Mouse (Mus musculus): ENCODE results near the gene Ube2l3. TPM values are rescaled to one million over a fixed set of nuclear protein-coding genes. Genes with fewer than 3 reads are reported as not detected.

Gene Ube2l3
- polyA plus RNA-seq, 1 experiment from 2014 or later: 278 TPM

GRCm38 (mm10) chr16:17121569-17121968 lies 80.9 kb downstream of the Ube2l3 start:
- no peaks in the 10 kb centered on the region for H3K36me3 ChIP-seq (replicated peaks; ENCODE audit: control insufficient read depth, insufficient read depth)
- H3K4me2 ChIP-seq (replicated peaks): peak overlapping the region; percentile 39
- peaks cover 15% of the 10 kb centered on the region for H3K4me1 ChIP-seq (replicated peaks; ENCODE audit: control insufficient read depth, insufficient read depth, low read length)
- 44% methylated on average over 14 of the region's 14 CpGs for WGBS
- no peak overlapping the region for H3K9ac ChIP-seq
- H3K27ac ChIP-seq: no peak overlapping the region
- H3K9me3 ChIP-seq (ENCODE audit: control insufficient read depth, low read length): no peaks in the 10 kb centered on the region
- ATAC-seq (ENCODE audit: low FRiP score) (0 out of 2 replicates have a peak, but pooled peaks have one; percentile 21), DNase-seq (ENCODE audit: low spot score) (no peak)
- peak overlapping the region; percentile 12; the same call in 1 of the 2 replicates for H3K4me3 ChIP-seq (replicated peaks; ENCODE audit: low read length)
- H3K27me3 ChIP-seq (ENCODE audit: control insufficient read depth, insufficient read depth, low read length): no peaks in the 10 kb centered on the region

DNA sequence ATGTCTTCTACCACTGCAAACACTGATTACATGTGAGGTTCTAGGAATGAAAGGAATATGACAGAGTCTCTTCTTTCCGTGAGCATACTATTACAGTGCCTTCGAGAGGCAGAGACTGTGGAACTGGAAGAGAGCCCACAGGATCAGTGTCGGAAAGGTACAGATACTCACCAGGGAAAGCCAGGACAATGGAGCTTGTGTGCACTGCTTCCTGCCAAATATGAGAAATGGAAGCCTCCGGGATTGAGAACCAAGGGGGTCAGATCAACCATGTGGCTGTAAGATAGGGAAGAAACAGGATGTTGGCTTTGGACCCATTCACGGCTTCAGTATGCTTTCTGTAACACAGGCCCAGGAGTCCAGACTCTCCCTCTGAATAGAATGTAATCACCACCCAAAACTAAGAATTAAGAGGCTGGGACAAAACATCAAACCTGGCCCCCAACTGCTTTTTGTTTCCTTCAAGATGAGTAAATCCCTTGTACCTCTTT lies 85.1 kb downstream of the Ube2l3 start:
- ATAC-seq (ENCODE audit: low FRiP score) (no peak), DNase-seq (ENCODE audit: low spot score) (no peak)
- WGBS: 93% methylated on average over 5 of the region's 5 CpGs
- Histone ChIP-seq H3K27me3 (ENCODE audit: control insufficient read depth, insufficient read depth, low read length) (no peaks in the 10 kb centered on the region), H3K4me1 (replicated peaks; ENCODE audit: control insufficient read depth, insufficient read depth, low read length) (no peaks in the 10 kb centered on the region), H3K27ac (no peak overlapping the region), H3K9me3 (ENCODE audit: control insufficient read depth, low read length) (no peaks in the 10 kb centered on the region), H3K4me3 (replicated peaks; ENCODE audit: low read length) (no peak overlapping the region), H3K9ac (no peak overlapping the region), H3K36me3 (replicated peaks; ENCODE audit: control insufficient read depth, insufficient read depth) (0 out of 2 replicates have a peak, but pooled peaks cover 4% of the 10 kb centered on the region), H3K4me2 (replicated peaks) (no peak overlapping the region)

GRCm38 (mm10) chr16:17110771-17111743 lies 91.4 kb downstream of the Ube2l3 start, which contains the start of gene Ppil2:
Gene Ppil2 (minus strand): TSS chr16:17111257.
- peak within 1 kb of the TSS; percentile 52 for H3K9ac ChIP-seq
- H3K36me3 ChIP-seq (replicated peaks; ENCODE audit: control insufficient read depth, insufficient read depth): peaks cover 26% of the 10 kb centered on the region
- peak; percentile 86 for ATAC-seq (ENCODE audit: low FRiP score)
- 9% methylated on average over 38 of the region's 38 CpGs for WGBS
- H3K27me3 ChIP-seq (ENCODE audit: control insufficient read depth, insufficient read depth, low read length): no peaks in the 10 kb centered on the region
- peak; percentile 88 for DNase-seq (ENCODE audit: low spot score)
- peak within 1 kb of the TSS; percentile 23; the same call in 1 of the 2 replicates for H3K27ac ChIP-seq
- H3K9me3 ChIP-seq (ENCODE audit: control insufficient read depth, low read length): no peaks in the 10 kb centered on the region
- peak within 1 kb of the TSS; percentile 77 for H3K4me2 ChIP-seq (replicated peaks)
- H3K4me1 ChIP-seq (replicated peaks; ENCODE audit: control insufficient read depth, insufficient read depth, low read length): peaks cover 8% of the 10 kb centered on the region
- peak within 1 kb of the TSS; percentile 53 for H3K4me3 ChIP-seq (replicated peaks; ENCODE audit: low read length)

DNA sequence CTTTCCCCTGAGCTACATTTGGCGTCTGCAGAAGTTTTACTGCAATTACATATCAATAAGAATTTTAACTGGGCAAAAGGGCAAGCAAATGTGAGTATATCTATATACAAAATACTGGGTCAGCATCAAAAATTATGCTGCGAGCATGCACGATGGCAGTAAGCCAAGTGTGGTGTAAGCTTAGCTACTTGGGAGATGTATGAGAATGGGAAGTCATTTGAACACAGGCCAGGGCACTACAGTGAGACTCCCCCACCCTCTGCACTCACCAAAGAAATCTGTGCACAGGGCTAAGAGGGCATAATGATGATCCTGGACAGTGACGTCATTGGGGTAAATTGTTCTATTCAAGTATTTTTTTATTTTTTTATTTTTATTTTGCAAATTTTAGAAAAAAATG lies 97.8 kb downstream of the Ube2l3 start:
- no peak overlapping the region for H3K4me2 ChIP-seq (replicated peaks)
- DNase-seq (ENCODE audit: low spot score): no peak
- no peaks in the 10 kb centered on the region; the same call in 1 of the 2 replicates for H3K4me1 ChIP-seq (replicated peaks; ENCODE audit: control insufficient read depth, insufficient read depth, low read length)
- peaks cover 86% of the 10 kb centered on the region for H3K36me3 ChIP-seq (replicated peaks; ENCODE audit: control insufficient read depth, insufficient read depth)
- WGBS: 80% methylated on average over 4 of the region's 4 CpGs
- no peaks in the 10 kb centered on the region for H3K27me3 ChIP-seq (ENCODE audit: control insufficient read depth, insufficient read depth, low read length)
- H3K9me3 ChIP-seq (ENCODE audit: control insufficient read depth, low read length): no peaks in the 10 kb centered on the region
- ATAC-seq (ENCODE audit: low FRiP score): no peak
- H3K9ac ChIP-seq: no peak overlapping the region
- H3K4me3 ChIP-seq (replicated peaks; ENCODE audit: low read length): no peak overlapping the region
- H3K27ac ChIP-seq: no peak overlapping the region

- Histone ChIP-seq H3K36me3 (replicated peaks; ENCODE audit: control insufficient read depth, insufficient read depth) (peaks cover 90% of the 10 kb centered on the region), H3K9ac (no peak overlapping the region), H3K4me1 (replicated peaks; ENCODE audit: control insufficient read depth, insufficient read depth, low read length) (no peaks in the 10 kb centered on the region), H3K27ac (no peak overlapping the region), H3K27me3 (ENCODE audit: control insufficient read depth, insufficient read depth, low read length) (no peaks in the 10 kb centered on the region), H3K4me2 (replicated peaks) (no peak overlapping the region), H3K4me3 (replicated peaks; ENCODE audit: low read length) (no peak overlapping the region), H3K9me3 (ENCODE audit: control insufficient read depth, low read length) (no peaks in the 10 kb centered on the region)
- ATAC-seq (ENCODE audit: low FRiP score) (peak; percentile 56; the same call in 1 of the 2 replicates), DNase-seq (ENCODE audit: low spot score) (peak; percentile 30)
- WGBS: 78% methylated on average over 7 of the region's 7 CpGs
These were observed 99.7 kb downstream of the Ube2l3 start for GRCm38 (mm10) chr16:17102630-17103220.

MicroRNAs within 50 kb of the gene (microRNA counts, 519-probe panel; counts per million panel counts)
- 5,802 counts per million, percentile 73 among the panel's probes with 10 or more counts for microRNA mmu-miR-130b
- microRNA mmu-miR-301b: 4,076 counts per million, percentile 29 among the panel's probes with 10 or more counts

Small RNAs within 50 kb of the gene (microRNA-seq; reads per million reads assigned to microRNA genes)
- gene Mir130b (4,257 reads per million, percentile 90 among the genes with 10 or more reads in this experiment), gene Mir301b (158 reads per million, percentile 56 among the genes with 10 or more reads in this experiment)

Other genes with a start within 250 kb of the Ube2l3 start
- gene Mapk1, start 219.3 kb downstream of the Ube2l3 start, polyA plus RNA-seq (2014; fragmentation: Nextera tagmentation; extraction: Ambion mirVana): 223 and 236 TPM in 2 replicates
- 118 and 124 TPM in 2 replicates for gene Ypel1, start 133.0 kb downstream of the Ube2l3 start, polyA plus RNA-seq (2014; fragmentation: Nextera tagmentation; extraction: Ambion mirVana)
- 128 and 136 TPM in 2 replicates for gene Ppil2, start 91.4 kb downstream of the Ube2l3 start, polyA plus RNA-seq (2014; fragmentation: Nextera tagmentation; extraction: Ambion mirVana)
- 11.8 and 11.9 TPM in 2 replicates for gene 2610318N02Rik, start 77.5 kb downstream of the Ube2l3 start, polyA plus RNA-seq (2014; fragmentation: Nextera tagmentation; extraction: Ambion mirVana)
- gene Sdf2l1, start 70.3 kb downstream of the Ube2l3 start, polyA plus RNA-seq (2014; fragmentation: Nextera tagmentation; extraction: Ambion mirVana): 24.5 and 25.9 TPM in 2 replicates
- gene Ydjc, start 58.0 kb downstream of the Ube2l3 start, polyA plus RNA-seq (2014; fragmentation: Nextera tagmentation; extraction: Ambion mirVana): 47.5 and 49.2 TPM in 2 replicates
- gene Ccdc116, start 55.4 kb downstream of the Ube2l3 start, polyA plus RNA-seq (2014; fragmentation: Nextera tagmentation; extraction: Ambion mirVana): 3.6 and 3.7 TPM in 2 replicates
- gene Rimbp3, start 6.0 kb upstream of the Ube2l3 start, polyA plus RNA-seq (2014; fragmentation: Nextera tagmentation; extraction: Ambion mirVana): 2.0 and 2.2 TPM in 2 replicates
- 5.1 and 5.5 TPM in 2 replicates for gene Hic2, start 30.9 kb upstream of the Ube2l3 start, polyA plus RNA-seq (2014; fragmentation: Nextera tagmentation; extraction: Ambion mirVana)
- 36.6 and 45.7 TPM in 2 replicates for gene Tmem191c, start 73.4 kb upstream of the Ube2l3 start, polyA plus RNA-seq (2014; fragmentation: Nextera tagmentation; extraction: Ambion mirVana)
- 1.7 and 2.4 TPM in 2 replicates for gene Serpind1, start 128.7 kb upstream of the Ube2l3 start, polyA plus RNA-seq (2014; fragmentation: Nextera tagmentation; extraction: Ambion mirVana)
- 10.3 and 10.8 TPM in 2 replicates for gene Snap29, start 203.3 kb upstream of the Ube2l3 start, polyA plus RNA-seq (2014; fragmentation: Nextera tagmentation; extraction: Ambion mirVana)
- 70.9 and 74.0 TPM in 2 replicates for gene Pi4ka, start 203.7 kb upstream of the Ube2l3 start, polyA plus RNA-seq (2014; fragmentation: Nextera tagmentation; extraction: Ambion mirVana)
- gene Crkl, start 249.3 kb upstream of the Ube2l3 start, polyA plus RNA-seq (2014; fragmentation: Nextera tagmentation; extraction: Ambion mirVana): 65.0 and 78.5 TPM in 2 replicates

Measured in hindbrain, embryonic 14.5 days (tissue).